Mouse (Mus musculus) cerebellum, adult 11-12 months (tissue): Measurements from ENCODE around the gene Tmem242.

Source experiments
- DNase-seq: peaks from one replicate; pipeline ENCODE4 v3.0.0; 2022

Tmem242 gene

DNA sequence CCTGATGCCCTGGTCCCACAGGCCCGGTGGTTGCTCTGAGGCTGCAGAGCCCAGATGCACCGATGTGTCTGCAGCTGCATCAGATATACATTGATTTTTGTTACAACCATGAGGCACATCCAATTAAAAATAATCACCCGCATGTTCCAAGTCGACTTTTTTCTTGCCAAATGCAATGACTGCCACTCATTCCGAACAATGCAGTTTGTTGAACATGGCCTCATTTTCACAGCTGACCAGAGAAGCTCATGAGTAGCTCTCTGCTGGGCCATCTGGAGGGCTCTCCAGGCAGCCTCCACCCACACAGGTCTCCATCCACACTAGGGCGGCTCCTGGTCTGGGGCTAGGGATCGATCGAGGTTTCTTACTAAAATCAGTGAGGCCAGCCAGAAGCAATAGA is 67.1 kb downstream of the Tmem242 start:
- peak; percentile 68 for DNase-seq

DNA sequence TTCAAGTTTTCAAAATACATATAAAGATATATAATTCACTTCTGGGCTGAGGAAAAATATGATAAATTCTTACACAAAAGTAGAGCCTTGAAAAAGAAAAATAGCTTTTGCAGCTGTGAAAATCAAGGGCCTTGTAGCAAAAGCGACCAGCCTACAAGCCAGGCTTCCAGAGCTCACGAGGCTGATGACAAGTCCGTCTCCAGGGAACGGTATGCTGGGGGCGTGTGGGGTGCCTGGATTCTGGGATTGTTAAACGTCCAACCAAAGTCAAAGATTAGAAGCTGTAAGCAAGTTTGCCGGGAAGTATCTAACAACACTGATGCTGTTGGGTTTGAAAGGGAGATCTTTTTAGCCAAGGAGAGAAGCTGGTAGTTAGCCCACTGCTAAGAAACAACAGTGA is 68.5 kb downstream of the Tmem242 start:
- DNase-seq, result no peak

DNA sequence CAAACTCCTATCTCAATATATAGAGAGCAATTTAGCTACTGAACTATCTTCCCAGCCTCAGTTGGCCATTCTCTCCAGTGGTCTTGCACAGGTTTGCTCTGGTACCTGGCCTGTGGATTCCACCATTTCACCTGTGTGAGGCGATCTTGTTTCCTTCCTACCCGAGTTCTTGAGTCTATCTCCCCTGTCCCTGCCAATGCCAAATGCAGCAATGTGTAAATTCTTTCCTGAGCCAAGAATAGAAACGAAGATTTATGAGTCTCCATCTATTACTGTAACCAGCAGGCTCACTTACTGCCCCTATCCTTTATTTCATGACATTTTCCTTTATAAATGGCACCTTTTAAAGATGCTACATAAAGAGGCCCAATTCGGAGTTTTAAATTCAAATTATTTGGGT is 69.0 kb downstream of the Tmem242 start:
- DNase-seq, result no peak

DNA sequence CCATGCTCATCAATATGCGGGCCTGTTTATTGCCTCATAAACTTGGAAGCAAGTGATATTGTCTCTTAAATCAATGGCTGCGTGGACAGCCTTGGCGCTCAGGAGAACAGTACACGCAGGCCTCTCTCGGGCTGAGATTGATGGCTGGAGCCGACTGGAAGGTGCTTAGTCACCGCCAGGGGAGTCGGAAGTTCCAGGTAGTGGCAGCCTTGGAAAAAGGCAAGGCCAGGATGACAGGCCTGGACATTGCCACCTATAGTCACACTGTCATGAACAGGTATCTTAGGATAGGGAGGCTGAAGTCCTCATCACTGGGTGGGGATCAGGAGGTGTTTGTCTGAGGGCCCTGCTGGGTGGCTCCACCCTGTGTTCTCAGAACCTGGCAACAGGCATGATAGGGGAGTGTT is 74.1 kb downstream of the Tmem242 start:
- DNase-seq, result no peak
